Mouse (Mus musculus) heart, embryonic 15.5 days (tissue): ENCODE measurements at regions not wholly inside any gene's neighbourhood (a gene's known extent, or its start where the extent isn't known, plus 50 kb on each side); places are given as distances from the start of the nearest gene placed in this dataset.

Experiments
- ATAC-seq: fragments of 200-750 bp; cut with Nextera tagmentation; replicated peaks from 2 replicates; pipeline ENCODE4 v1.8.0; 2017; ENCODE audit warnings: low read depth, moderate TSS enrichment; ENCODE audit not compliant: insufficient number of reproducible peaks, insufficient read depth, low FRiP score
- H3K27ac ChIP-seq: fragments of 300-500 bp; sonication (generic); 2 replicates; pipeline ENCODE4 v1.5.1; 2015; ENCODE audit warnings: mild to moderate bottlenecking, inconsistent platforms
- H3K27me3 ChIP-seq: fragments of 300-500 bp; sonication (generic); 2 replicates; pipeline ENCODE4 v1.6.1; 2015; ENCODE audit warnings: inconsistent platforms
- H3K36me3 ChIP-seq: fragments of 300-500 bp; sonication (generic); 2 replicates; pipeline ENCODE4 v1.6.1; 2015; ENCODE audit warnings: mild to moderate bottlenecking, inconsistent platforms
- H3K4me1 ChIP-seq: fragments of 300-500 bp; sonication (generic); replicated peaks from 2 replicates; pipeline ENCODE4 v1.6.1; 2015; ENCODE audit warnings: inconsistent platforms
- H3K4me2 ChIP-seq: fragments of 300-500 bp; sonication (generic); 2 replicates; pipeline ENCODE4 v1.6.1; 2015; ENCODE audit warnings: inconsistent platforms, mild to moderate bottlenecking, moderate library complexity
- H3K4me3 ChIP-seq: fragments of 300-500 bp; sonication (generic); 2 replicates; pipeline ENCODE4 v1.5.1; 2015; ENCODE audit warnings: mild to moderate bottlenecking, inconsistent platforms
- H3K9ac ChIP-seq: fragments of 300-500 bp; sonication (generic); 2 replicates; pipeline ENCODE4 v1.6.1; 2015; ENCODE audit warnings: mild to moderate bottlenecking, inconsistent platforms
- H3K9me3 ChIP-seq: fragments of 300-500 bp; sonication (generic); replicated peaks from 2 replicates; pipeline ENCODE4 v1.6.1; 2016; ENCODE audit warnings: inconsistent platforms
- WGBS: fragments of 180-500 bp; shearing (Covaris S2); methylation state at CpG from one replicate; pipeline ENCODE4 v1.1.7; 2015; ENCODE audit warnings: mixed read lengths; 5-methylcytosine and 5-hydroxymethylcytosine counted together

DNA sequence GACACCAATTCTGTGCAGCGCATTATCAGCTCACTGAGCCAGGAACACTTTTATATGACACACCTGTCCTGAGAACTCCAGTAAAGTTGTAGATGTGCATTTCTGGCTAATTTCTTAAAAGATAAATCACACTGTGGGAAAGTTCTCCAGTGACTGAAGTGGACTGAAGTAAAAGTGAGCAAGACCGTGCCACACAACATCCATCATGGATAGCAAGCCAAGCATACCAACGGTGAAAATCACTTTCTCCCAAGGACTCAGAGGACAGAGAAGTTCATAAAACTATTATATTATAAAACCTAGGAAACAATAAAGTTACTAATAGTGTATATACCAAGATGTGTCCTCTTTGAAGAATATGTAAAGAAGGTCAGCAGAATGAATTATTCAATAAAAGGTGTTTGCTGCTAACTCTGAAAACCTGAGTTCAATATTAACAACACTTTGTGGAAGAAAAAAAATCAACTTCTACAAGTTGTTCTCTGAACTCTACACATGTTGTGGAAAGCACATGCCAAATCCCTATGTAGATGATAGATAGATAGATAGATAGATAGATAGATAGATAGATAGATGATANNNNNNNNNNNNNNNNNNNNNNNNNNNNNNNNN, 298.2 kb upstream of the Igbp1b start:
- no peak overlapping the region for H3K9ac ChIP-seq
- no peak overlapping the region for H3K27ac ChIP-seq
- H3K27me3 ChIP-seq: no peaks in the 10 kb centered on the region
- no peaks in the 10 kb centered on the region for H3K9me3 ChIP-seq
- H3K4me1 ChIP-seq: no peaks in the 10 kb centered on the region
- no peak overlapping the region for H3K4me3 ChIP-seq
- no peak for ATAC-seq
- H3K4me2 ChIP-seq: no peak overlapping the region
- 90% methylated on average over 3 of the region's 3 CpGs for WGBS
- no peaks in the 10 kb centered on the region for H3K36me3 ChIP-seq

DNA sequence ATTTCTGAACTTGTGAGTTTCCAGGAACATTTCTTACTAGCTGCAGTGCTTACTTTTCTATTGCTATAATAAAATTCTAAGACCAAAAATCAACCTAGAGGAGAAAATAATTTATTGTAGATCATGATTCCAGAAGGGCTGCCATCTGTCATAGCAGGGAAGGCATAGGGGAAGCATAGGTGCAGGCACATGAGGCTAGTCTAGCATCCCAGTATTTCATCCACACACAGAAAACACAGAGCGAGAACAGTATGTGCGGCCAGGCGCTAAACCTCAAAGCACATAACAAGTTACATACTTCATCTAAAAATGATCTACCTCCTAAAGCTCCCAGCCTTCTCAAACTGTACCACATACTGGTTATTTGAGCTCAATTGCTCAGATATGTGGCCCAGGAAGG, 292.5 kb upstream of the Igbp1b start:
- Histone ChIP-seq H3K9me3 (no peaks in the 10 kb centered on the region), H3K4me1 (no peaks in the 10 kb centered on the region), H3K4me2 (no peak overlapping the region), H3K4me3 (no peak overlapping the region), H3K9ac (no peak overlapping the region), H3K27ac (no peak overlapping the region), H3K36me3 (no peaks in the 10 kb centered on the region), H3K27me3 (no peaks in the 10 kb centered on the region)
- 77% methylated on average over 3 of the region's 3 CpGs for WGBS
- no peak for ATAC-seq

DNA sequence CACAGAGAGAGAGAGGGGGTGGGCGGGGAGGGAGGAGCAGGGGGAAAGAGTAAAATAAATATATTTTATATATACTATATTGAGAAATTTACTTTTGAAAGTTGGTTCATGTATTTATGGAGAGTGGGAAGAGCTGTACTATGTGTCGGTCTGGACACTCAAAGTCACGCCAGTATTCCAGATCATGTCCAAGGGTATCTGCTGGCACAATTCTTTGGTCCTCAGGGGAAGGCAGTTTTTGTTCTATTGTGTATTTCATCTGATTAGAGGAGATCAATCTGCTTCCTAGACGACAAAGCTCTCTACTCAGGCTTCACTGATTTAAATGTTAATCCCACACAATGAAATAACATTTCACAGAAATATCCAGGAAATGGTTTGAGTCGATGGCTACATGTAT, 288.3 kb upstream of the Igbp1b start:
- WGBS: 72% methylated on average over 5 of the region's 5 CpGs
- ATAC-seq: no peak

DNA sequence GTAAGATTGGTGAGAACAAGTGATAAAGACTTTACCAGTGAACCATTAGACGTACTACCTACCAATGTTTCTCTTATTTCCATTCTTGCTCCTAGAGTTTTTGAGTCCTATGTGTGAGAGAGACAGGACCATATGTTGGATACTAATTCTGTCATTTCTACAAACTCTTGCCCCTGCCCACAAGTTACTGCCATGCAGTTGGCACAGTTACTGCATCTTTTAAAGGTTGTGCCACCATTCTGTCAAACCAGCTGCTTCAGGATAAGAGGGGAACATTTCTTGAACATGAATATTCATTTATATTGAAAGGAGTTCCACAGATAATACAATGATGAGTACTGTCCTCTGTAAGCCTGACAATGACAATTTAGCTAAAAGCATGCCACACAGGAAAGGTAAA, 287.1 kb upstream of the Igbp1b start:
- WGBS: 55% methylated on average over 1 of the region's 1 CpGs

More for the DNA sequence above, 288.3 kb upstream of the Igbp1b start:
- Histone ChIP-seq H3K4me2 (no peak overlapping the region), H3K4me1 (no peaks in the 10 kb centered on the region), H3K4me3 (no peak overlapping the region), H3K36me3 (no peaks in the 10 kb centered on the region), H3K27ac (no peak overlapping the region), H3K27me3 (no peaks in the 10 kb centered on the region), H3K9ac (no peak overlapping the region), H3K9me3 (no peaks in the 10 kb centered on the region)

DNA sequence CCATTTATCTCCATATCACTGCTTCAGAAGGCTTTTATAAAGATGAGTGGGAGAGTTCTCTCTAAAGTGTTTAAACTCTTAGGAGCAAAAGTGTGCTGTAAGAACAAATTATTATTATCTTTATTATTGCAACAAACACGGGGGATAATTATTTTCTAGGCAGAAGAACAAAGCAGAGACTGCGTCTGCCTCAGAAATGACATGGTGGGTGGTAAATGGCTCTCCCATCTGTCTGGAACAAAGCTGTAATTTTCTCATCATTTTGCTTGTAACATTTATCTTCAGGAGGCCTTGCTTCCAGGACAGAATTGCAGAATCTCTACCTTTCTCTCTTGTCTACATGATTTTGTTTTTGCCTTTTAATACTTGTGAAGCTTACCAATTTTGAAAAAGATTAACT, 261.8 kb upstream of the Igbp1b start:
- H3K27me3 ChIP-seq: no peaks in the 10 kb centered on the region
- H3K36me3 ChIP-seq: no peaks in the 10 kb centered on the region
- H3K27ac ChIP-seq: no peak overlapping the region
- H3K4me1 ChIP-seq: no peaks in the 10 kb centered on the region
- no peak overlapping the region for H3K9ac ChIP-seq
- H3K4me3 ChIP-seq: no peak overlapping the region
- ATAC-seq: no peak
- 62% methylated on average over 2 of the region's 2 CpGs for WGBS
- H3K9me3 ChIP-seq: no peaks in the 10 kb centered on the region
- H3K4me2 ChIP-seq: no peak overlapping the region

More for the DNA sequence above, 287.1 kb upstream of the Igbp1b start:
- H3K4me1 ChIP-seq: no peaks in the 10 kb centered on the region
- no peaks in the 10 kb centered on the region for H3K36me3 ChIP-seq
- no peak overlapping the region for H3K4me2 ChIP-seq
- H3K4me3 ChIP-seq: no peak overlapping the region
- no peak overlapping the region for H3K9ac ChIP-seq
- H3K9me3 ChIP-seq: no peaks in the 10 kb centered on the region
- H3K27ac ChIP-seq: no peak overlapping the region
- ATAC-seq: no peak
- no peaks in the 10 kb centered on the region for H3K27me3 ChIP-seq

DNA sequence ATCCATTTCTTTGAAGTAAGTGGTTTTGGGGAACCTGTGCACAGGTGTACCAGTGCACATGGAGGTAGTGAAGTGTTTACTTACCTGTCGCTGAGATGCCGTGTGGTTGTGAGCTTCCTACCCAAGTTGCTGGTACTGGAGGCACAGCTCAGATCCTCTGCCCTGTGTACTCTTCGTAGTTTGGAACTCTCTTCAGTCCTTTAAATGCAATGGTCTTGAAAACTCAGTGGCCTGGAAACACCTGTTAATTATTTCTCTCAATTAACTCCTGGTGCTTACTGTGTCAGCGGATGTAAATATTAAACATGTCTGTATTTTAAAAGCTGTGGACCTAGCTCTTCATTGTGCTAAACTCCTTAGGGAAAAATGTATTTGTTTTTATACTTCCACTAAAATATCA, 261.2 kb upstream of the Igbp1b start:
- Histone ChIP-seq H3K9ac (no peak overlapping the region), H3K4me1 (no peaks in the 10 kb centered on the region), H3K27me3 (no peaks in the 10 kb centered on the region), H3K36me3 (no peaks in the 10 kb centered on the region), H3K9me3 (no peaks in the 10 kb centered on the region), H3K4me2 (no peak overlapping the region), H3K4me3 (no peak overlapping the region), H3K27ac (no peak overlapping the region)
- no peak for ATAC-seq
- WGBS: 85% methylated on average over 4 of the region's 4 CpGs

DNA sequence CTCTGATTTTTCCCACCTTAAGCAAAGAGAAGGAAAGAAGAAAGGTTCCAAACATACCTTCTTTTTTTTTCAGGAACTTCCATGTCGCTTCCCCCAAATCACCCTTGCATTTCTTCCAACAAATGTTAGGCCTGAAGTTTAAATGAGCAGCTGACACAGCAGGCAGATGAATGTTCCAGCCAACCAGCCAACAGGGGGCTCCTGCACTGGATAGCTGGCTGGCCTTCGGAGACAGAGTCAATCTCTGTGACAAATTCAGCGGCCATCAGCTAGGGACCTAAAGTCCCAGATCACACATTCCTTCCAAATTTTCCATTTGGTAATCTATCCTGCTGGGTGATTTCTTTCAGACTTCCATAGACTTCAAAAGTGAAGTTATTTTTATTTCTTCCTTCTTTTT, 256.6 kb upstream of the Igbp1b start:
- no peaks in the 10 kb centered on the region for H3K4me1 ChIP-seq
- no peak overlapping the region for H3K27ac ChIP-seq
- no peaks in the 10 kb centered on the region for H3K27me3 ChIP-seq
- 65% methylated on average over 3 of the region's 3 CpGs for WGBS
- H3K36me3 ChIP-seq: no peaks in the 10 kb centered on the region
- H3K4me3 ChIP-seq: no peak overlapping the region
- no peaks in the 10 kb centered on the region for H3K9me3 ChIP-seq
- H3K4me2 ChIP-seq: no peak overlapping the region
- H3K9ac ChIP-seq: no peak overlapping the region
- no peak for ATAC-seq

DNA sequence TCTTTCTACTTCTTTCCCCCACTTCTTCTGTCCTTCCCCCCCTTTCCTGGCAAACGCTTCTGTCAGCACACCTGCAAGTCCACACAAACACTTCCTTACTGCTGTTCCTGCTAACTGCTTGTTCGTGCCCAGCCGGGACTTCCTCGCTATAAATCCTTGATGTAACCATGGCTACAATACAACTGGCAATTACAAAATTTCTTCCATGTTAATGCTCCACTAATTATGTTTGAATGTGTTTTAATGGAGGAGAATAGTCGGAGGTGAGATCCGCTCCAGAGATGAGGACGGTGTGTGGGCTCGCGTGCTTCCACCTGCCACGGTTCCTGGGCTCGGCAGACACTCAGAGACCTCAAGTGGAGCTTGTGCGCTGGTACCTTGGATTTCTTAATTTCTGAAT, 215.3 kb upstream of the Igbp1b start:
- Histone ChIP-seq H3K27ac (no peak overlapping the region), H3K4me2 (no peak overlapping the region), H3K9ac (no peak overlapping the region), H3K27me3 (no peaks in the 10 kb centered on the region), H3K9me3 (no peaks in the 10 kb centered on the region), H3K36me3 (no peaks in the 10 kb centered on the region), H3K4me3 (no peak overlapping the region), H3K4me1 (no peaks in the 10 kb centered on the region)
- WGBS: 80% methylated on average over 12 of the region's 12 CpGs
- no peak for ATAC-seq

DNA sequence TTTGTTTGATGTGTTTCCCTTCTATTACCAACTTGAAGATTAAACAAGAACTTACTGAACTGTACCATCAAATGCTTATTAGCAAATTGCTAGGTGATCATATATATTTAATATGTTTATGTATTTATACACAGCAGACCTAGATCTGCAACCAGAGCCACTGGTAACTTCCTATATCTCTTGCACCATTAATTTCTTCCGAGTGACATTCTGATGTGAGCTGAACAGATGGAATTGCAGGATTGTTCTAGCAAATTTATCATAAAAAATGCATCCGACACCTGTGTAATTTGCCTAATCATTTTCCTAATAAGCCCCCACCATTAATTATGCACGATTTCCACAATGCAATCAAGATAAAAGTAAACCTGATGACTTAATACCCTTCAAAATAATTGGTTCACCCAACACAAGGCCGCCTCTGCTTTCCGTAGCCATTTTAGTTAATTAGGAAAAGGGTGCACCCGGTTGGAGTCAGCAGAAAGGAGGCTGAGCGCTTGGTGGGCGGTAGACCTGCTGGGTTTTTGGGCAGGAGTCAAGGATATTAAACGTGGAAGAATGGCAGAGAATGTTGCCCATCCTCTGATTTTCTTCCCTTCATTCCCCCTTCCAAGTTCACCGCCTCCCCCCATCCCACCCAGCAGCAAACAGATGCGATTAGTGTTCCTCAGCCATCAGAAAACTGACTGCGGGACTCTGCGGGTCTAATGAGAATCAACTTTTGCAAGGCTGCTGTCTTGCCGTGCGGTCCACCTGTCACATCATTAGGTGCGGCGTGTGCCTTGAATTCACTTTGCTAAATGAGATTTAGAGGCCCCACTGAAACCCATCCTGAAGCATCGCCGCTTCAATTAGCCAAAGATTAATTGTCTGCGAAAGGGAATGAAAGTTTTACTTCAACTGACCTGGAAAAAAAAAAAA, 214.4 kb upstream of the Igbp1b start:
- 71% methylated on average over 20 of the region's 20 CpGs for WGBS
- Histone ChIP-seq H3K4me3 (no peak overlapping the region), H3K4me2 (no peak overlapping the region), H3K27me3 (no peaks in the 10 kb centered on the region), H3K27ac (no peak overlapping the region), H3K36me3 (no peaks in the 10 kb centered on the region), H3K9me3 (no peaks in the 10 kb centered on the region), H3K9ac (no peak overlapping the region), H3K4me1 (no peaks in the 10 kb centered on the region)
- ATAC-seq: no peak

DNA sequence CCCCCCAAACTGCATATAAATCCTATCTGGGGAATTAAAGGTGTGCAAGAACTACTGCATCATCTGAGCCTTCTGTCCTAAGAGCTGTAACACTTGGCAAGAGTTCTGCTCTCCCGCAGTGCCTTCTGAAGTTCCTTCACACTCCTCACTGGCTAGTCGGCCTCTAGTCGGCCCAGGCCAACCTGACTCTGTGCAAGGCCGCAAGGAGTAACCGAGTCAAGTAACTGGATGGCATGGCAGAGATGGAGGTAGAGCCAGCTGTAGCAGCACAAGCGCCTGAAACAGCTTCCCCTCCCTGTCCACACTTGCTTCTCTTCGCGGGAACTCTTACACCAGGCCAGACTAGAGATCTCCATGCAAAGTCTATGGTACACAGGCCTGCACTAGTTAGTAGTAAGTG, 179.7 kb upstream of the Igbp1b start:
- Histone ChIP-seq H3K4me2 (no peak overlapping the region), H3K9ac (no peak overlapping the region), H3K9me3 (no peaks in the 10 kb centered on the region), H3K27ac (no peak overlapping the region), H3K4me3 (no peak overlapping the region), H3K27me3 (no peaks in the 10 kb centered on the region), H3K36me3 (no peaks in the 10 kb centered on the region), H3K4me1 (no peaks in the 10 kb centered on the region)
- WGBS: 86% methylated on average over 8 of the region's 8 CpGs
- ATAC-seq: no peak

DNA sequence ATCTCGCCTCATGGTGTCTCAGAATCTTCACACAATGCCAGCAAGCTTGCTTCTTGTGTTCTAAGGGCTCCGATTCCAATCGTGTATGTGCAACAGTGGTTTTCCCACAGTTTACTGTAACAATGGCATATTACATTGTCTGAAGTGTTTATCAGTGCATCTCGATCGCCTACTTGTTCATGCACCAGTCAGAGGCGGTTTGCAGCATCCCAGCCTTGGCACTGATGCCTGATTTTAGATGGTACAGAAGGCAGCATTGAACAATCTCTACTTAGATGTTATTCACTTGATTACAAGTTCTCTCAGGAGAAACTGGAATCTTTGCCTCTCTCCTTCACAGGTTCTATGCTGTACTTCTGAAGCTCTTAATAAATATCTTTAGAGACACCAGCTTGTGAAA, 176.5 kb upstream of the Igbp1b start:
- WGBS: 80% methylated on average over 6 of the region's 6 CpGs
- Histone ChIP-seq H3K4me1 (no peaks in the 10 kb centered on the region), H3K9ac (no peak overlapping the region), H3K9me3 (no peaks in the 10 kb centered on the region), H3K36me3 (no peaks in the 10 kb centered on the region), H3K4me3 (no peak overlapping the region), H3K27me3 (no peaks in the 10 kb centered on the region), H3K4me2 (no peak overlapping the region), H3K27ac (no peak overlapping the region)
- ATAC-seq: no peak

DNA sequence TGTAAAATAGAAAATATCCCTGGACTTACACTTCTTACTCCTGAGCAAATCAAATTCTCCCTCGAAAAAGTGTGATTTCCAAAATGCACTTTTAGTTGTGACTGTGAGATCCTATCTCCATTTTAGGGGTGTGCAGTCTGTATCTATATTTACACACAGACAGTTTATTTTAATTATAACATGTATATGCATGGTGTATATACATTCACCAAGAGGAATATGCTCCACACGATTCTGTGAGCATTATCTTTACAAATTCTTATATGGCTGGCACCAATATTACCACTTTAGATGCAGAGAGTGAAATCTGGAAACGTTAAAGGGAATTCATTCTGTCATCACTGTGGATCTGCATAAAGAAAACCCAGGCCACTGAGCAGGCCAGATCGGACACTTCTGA, 143.5 kb upstream of the Igbp1b start:
- Histone ChIP-seq H3K9me3 (no peaks in the 10 kb centered on the region), H3K36me3 (no peaks in the 10 kb centered on the region), H3K9ac (no peak overlapping the region), H3K4me1 (peaks cover 5% of the 10 kb centered on the region), H3K4me3 (no peak overlapping the region), H3K27ac (no peak overlapping the region), H3K27me3 (no peaks in the 10 kb centered on the region), H3K4me2 (no peak overlapping the region)
- ATAC-seq: no peak
- WGBS: 48% methylated on average over 4 of the region's 4 CpGs
